Mouse (Mus musculus) MEL (cell line): ENCODE results near the gene Ctdspl. TPM values are rescaled to one million over a fixed set of nuclear protein-coding genes. Genes with fewer than 3 reads are reported as not detected.

ENCODE experiments used
- DNase-seq: peaks from one replicate; pipeline ENCODE4 v3.0.0; 2011; ENCODE audit warnings: low read depth, low spot score
- H3K27ac ChIP-seq: 2 replicates; pipeline ENCODE4 v1.5.1; 2012; ENCODE audit warnings: low read depth, mild to moderate bottlenecking, control low read depth, low read length, moderate library complexity; ENCODE audit not compliant: control insufficient read depth
- H3K27me3 ChIP-seq, 2 experiments: fragments of 150-350 bp in 1 of 2; sonication (generic) in 1 of 2; 2 replicates each; pipeline ENCODE4 v1.6.1; 2012; ENCODE audit warnings: low read length in 2 of 2, mild to moderate bottlenecking in 2 of 2, improper control_type of control experiment in 1 of 2, moderate library complexity in 1 of 2; ENCODE audit not compliant: insufficient read depth in 2 of 2, control insufficient read depth in 1 of 2
- H3K36me3 ChIP-seq, 2 experiments: 2 replicates each; pipeline ENCODE4 v1.6.1; 2012 to 2014; ENCODE audit warnings: low read length in 2 of 2, improper control_type of control experiment in 1 of 2, inconsistent platforms in 1 of 2, mild to moderate bottlenecking in 1 of 2; ENCODE audit not compliant: insufficient read depth in 2 of 2, control insufficient read depth in 1 of 2
- H3K4me1 ChIP-seq, 2 experiments: fragments of 150-350 bp in 1 of 2; sonication (generic) in 1 of 2; 2 replicates each; pipeline ENCODE4 v1.6.1; 2012; ENCODE audit warnings: low read length in 2 of 2, improper control_type of control experiment in 1 of 2, mild to moderate bottlenecking in 1 of 2; ENCODE audit not compliant: insufficient read depth in 2 of 2, control insufficient read depth in 1 of 2
- H3K4me3 ChIP-seq, 2 experiments: fragments of 150-350 bp in 1 of 2; sonication (generic) in 1 of 2; 2 replicates each; pipeline ENCODE4 v1.5.1; 2012; ENCODE audit warnings: low read depth in 2 of 2, low read length in 2 of 2, mild to moderate bottlenecking in 2 of 2, moderate library complexity in 2 of 2, control low read depth in 1 of 2, improper control_type of control experiment in 1 of 2; ENCODE audit not compliant: control insufficient read depth in 1 of 2, insufficient read depth in 1 of 2
- H3K79me2 ChIP-seq: 2 replicates; pipeline ENCODE4 v1.6.1; 2012; ENCODE audit warnings: mild to moderate bottlenecking, low read length, moderate library complexity; ENCODE audit not compliant: control insufficient read depth, poor library complexity, insufficient read depth
- H3K9ac ChIP-seq: 2 replicates; pipeline ENCODE4 v1.6.1; 2012; ENCODE audit warnings: low read depth, mild to moderate bottlenecking, control low read depth, low read length, moderate library complexity; ENCODE audit not compliant: control insufficient read depth, poor library complexity, severe bottlenecking
- H3K9me3 ChIP-seq: fragments of 150-350 bp; sonication (generic); replicated peaks from 2 replicates; pipeline ENCODE4 v1.6.1; 2012; ENCODE audit warnings: mild to moderate bottlenecking, low read length, improper control_type of control experiment, moderate library complexity; ENCODE audit not compliant: insufficient read depth
- BHLHE40 ChIP-seq: IDR thresholded peaks from 2 replicates; pipeline ENCODE4 v1.6.1; 2012; ENCODE audit warnings: low read depth, mild to moderate bottlenecking, inconsistent platforms, low read length, improper control_type of control experiment, borderline replicate concordance
- CTCF ChIP-seq, 3 experiments: IDR thresholded peaks in 2 of 3; conservative IDR thresholded peaks in 1 of 3; 2 replicates each; pipeline ENCODE4 v1.5.1; 2011 to 2012; ENCODE audit warnings: low read length in 3 of 3, low read depth in 2 of 3, mild to moderate bottlenecking in 2 of 3, improper control_type of control experiment in 1 of 3, inconsistent platforms in 1 of 3, mixed read lengths in 1 of 3, moderate library complexity in 1 of 3; ENCODE audit not compliant: control insufficient read depth in 1 of 3, insufficient read depth in 1 of 3, poor library complexity in 1 of 3, severe bottlenecking in 1 of 3
- ELF1 ChIP-seq: IDR thresholded peaks from 2 replicates; pipeline ENCODE4 v1.6.1; 2014; ENCODE audit warnings: low read depth, mild to moderate bottlenecking, inconsistent platforms, low read length, improper control_type of control experiment, moderate library complexity
- EP300 ChIP-seq, 2 experiments: IDR thresholded peaks; 2 replicates each; pipeline ENCODE4 v1.6.1; 2011; ENCODE audit warnings: improper control_type of control experiment in 2 of 2, low read length in 2 of 2, low read depth in 1 of 2, mild to moderate bottlenecking in 1 of 2
- GATA1 ChIP-seq: IDR thresholded peaks from 2 replicates; pipeline ENCODE4 v1.6.1; 2011; ENCODE audit warnings: low read depth, low read length, improper control_type of control experiment
- MAX ChIP-seq: IDR thresholded peaks from 2 replicates; pipeline ENCODE4 v1.6.1; 2011; ENCODE audit warnings: low read length, improper control_type of control experiment
- MAZ ChIP-seq: IDR thresholded peaks from 2 replicates; pipeline ENCODE4 v1.6.1; 2012; ENCODE audit warnings: low read depth, mild to moderate bottlenecking, inconsistent platforms, low read length, improper control_type of control experiment
- MYB ChIP-seq: IDR thresholded peaks from 2 replicates; pipeline ENCODE4 v1.6.1; 2011; ENCODE audit warnings: mild to moderate bottlenecking, low read depth, low read length, improper control_type of control experiment
- NELFE ChIP-seq: IDR thresholded peaks from 2 replicates; pipeline ENCODE4 v1.6.1; 2011; ENCODE audit warnings: low read depth, low read length, improper control_type of control experiment
- POLR2A ChIP-seq, 2 experiments: IDR thresholded peaks; 2 replicates each; pipeline ENCODE4 v1.6.1; 2011 to 2012; ENCODE audit warnings: low read length in 2 of 2, mild to moderate bottlenecking in 2 of 2, control low read depth in 1 of 2, improper control_type of control experiment in 1 of 2, low read depth in 1 of 2, moderate library complexity in 1 of 2; ENCODE audit not compliant: control insufficient read depth in 1 of 2, insufficient read depth in 1 of 2, poor library complexity in 1 of 2
- POLR2AphosphoS2 ChIP-seq: IDR thresholded peaks from 2 replicates; pipeline ENCODE4 v1.6.1; 2011; ENCODE audit warnings: low read length, improper control_type of control experiment
- RAD21 ChIP-seq: IDR thresholded peaks from 2 replicates; pipeline ENCODE4 v1.6.1; 2011; ENCODE audit warnings: mild to moderate bottlenecking, low read depth, low read length, improper control_type of control experiment
- TCF12 ChIP-seq: IDR thresholded peaks from 2 replicates; pipeline ENCODE4 v1.6.1; 2014; ENCODE audit warnings: low read depth, mild to moderate bottlenecking, inconsistent platforms, low read length, improper control_type of control experiment, moderate library complexity
- UBTF ChIP-seq: IDR thresholded peaks from 2 replicates; pipeline ENCODE4 v1.6.1; 2012; ENCODE audit warnings: low read depth, mild to moderate bottlenecking, inconsistent platforms, low read length, improper control_type of control experiment, moderate library complexity, borderline replicate concordance; ENCODE audit not compliant: insufficient read depth
- USF2 ChIP-seq, 2 experiments: IDR thresholded peaks; 2 replicates each; pipeline ENCODE4 v1.6.1; 2011 to 2012; ENCODE audit warnings: improper control_type of control experiment in 2 of 2, low read length in 2 of 2, borderline replicate concordance in 1 of 2, inconsistent platforms in 1 of 2, low read depth in 1 of 2, mild to moderate bottlenecking in 1 of 2; ENCODE audit not compliant: insufficient read depth in 1 of 2
- ZC3H11A ChIP-seq: IDR thresholded peaks from 2 replicates; pipeline ENCODE4 v1.6.1; 2012; ENCODE audit warnings: low read depth, mild to moderate bottlenecking, inconsistent platforms, low read length, improper control_type of control experiment
- ZMIZ1 ChIP-seq: IDR thresholded peaks from 2 replicates; pipeline ENCODE4 v1.6.1; 2012; ENCODE audit warnings: low read depth, mild to moderate bottlenecking, inconsistent platforms, low read length, improper control_type of control experiment, moderate library complexity
- polyA plus RNA-seq, 2 experiments: library from polyadenylated mRNA; stranded (reverse) in 1 of 2; unstranded in 1 of 2; fragments of >175 nt in 1 of 2; fragments of >200 nt in 1 of 2; gene quantifications; 2 replicates each; pipeline versions ENCODE4 v1.2.1 to v1.2.4; 2012; ENCODE audit warnings: low replicate concordance in 2 of 2, low read depth in 1 of 2; ENCODE audit not compliant: insufficient read length in 2 of 2, insufficient read depth in 1 of 2, missing spikeins in 1 of 2
- total RNA-seq: library from RNA; depleted of rRNA; stranded (reverse); fragments of 300-350 nt; gene quantifications from 2 replicates; pipeline ENCODE4 v1.2.3, GENCODE M21; 2012

The Ctdspl gene
- total and polyA plus RNA-seq, 3 experiments: 15.3 to 20.7 TPM; not detected in 1

DNA sequence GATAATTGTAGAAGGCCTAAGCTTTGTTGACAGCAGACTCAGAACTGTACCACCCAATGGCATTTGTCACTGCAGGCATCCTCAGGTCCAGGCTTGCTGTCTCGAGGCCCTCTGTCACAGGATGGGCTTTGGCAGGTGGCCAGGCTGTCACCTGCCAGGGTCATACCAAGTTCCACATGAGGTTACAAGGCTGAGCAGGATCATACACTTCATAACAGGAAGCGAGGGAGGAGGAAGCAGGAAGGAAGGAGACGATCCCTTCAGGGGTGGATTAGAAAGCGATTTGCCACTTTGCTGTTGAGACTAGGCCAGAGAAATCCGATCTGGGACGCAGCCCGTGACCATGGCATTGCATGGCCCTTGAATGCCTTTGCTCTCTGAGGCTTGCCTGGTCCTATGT is 32.5 kb downstream of the Ctdspl start:
- H3K9ac ChIP-seq: no peak overlapping the region
- no peaks in the 10 kb centered on the region for H3K79me2 ChIP-seq
- H3K9me3 ChIP-seq: no peaks in the 10 kb centered on the region
- H3K36me3 ChIP-seq: no peaks in the 10 kb centered on the region
- no peak for TF ChIP-seq TCF12
- TF ChIP-seq, all 39 proteins: peak for 0
- Histone ChIP-seq H3K4me3 (no peak overlapping the region), H3K27me3 (no peaks in the 10 kb centered on the region), H3K27ac (no peak overlapping the region), H3K4me1 (no peaks in the 10 kb centered on the region)
- DNase-seq: no peak

DNA sequence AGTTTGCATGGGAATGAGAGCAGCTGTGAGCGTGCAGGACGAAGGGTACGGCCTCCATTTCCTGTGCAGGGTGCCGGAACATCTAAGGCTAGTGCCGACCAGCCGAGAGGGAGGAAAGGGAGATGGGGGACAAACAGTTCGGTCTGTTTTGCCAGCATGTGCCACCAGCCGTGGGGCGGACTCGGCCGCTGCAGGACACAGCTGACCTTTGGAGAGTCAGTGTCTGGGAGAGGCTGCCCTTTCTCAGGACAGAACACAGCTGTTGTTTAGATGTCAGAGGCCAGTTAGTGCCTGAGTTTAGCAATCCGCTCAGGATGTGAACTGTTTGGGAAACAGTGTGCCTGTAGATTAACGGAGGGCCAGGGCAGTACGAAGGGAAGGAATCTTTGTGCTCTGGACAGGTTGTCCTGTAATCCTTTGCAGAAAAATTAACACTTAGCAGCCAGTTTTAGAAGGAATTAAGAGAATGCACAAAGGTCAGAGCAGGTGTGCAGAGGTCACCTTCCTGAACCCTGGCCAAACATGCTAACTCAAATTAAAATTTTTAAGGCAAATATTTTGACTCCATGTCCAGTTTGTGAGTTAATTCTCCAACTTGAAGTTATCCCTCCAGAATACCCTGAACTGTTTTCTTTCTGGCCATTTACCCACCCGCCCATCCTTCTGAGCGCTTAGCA is 34.3 kb downstream of the Ctdspl start:
- H3K27me3 ChIP-seq: no peaks in the 10 kb centered on the region
- H3K36me3 ChIP-seq: no peaks in the 10 kb centered on the region
- TF ChIP-seq USF2 (IDR thresholded peaks at IDR 0.05; ENCODE audit: borderline replicate concordance in 1 of 2, insufficient read depth in 1 of 2, low read depth in 1 of 2, low read length in 2 of 2) (no peak), ELF1 (no peak), ZC3H11A (no peak), MAX (no peak), RAD21 (no peak), BHLHE40 (no peak), MYB (no peak), ZMIZ1 (no peak), MAZ (no peak), NELFE (no peak), POLR2AphosphoS2 (no peak), EP300 (IDR thresholded peaks at IDR 0.05; ENCODE audit: low read depth in 1 of 2, low read length in 2 of 2) (no peak), POLR2A (IDR thresholded peaks at IDR 0.05; ENCODE audit: control insufficient read depth in 1 of 2, insufficient read depth in 1 of 2, low read depth in 1 of 2, low read length in 2 of 2, poor library complexity in 1 of 2) (no peak), CTCF (IDR thresholded peaks at IDR 0.05 in 2 of 3, conservative IDR thresholded peaks at IDR 0.05 in 1 of 3; ENCODE audit: control insufficient read depth in 1 of 3, insufficient read depth in 1 of 3, low read depth in 2 of 3, low read length in 3 of 3, poor library complexity in 1 of 3, severe bottlenecking in 1 of 3) (no peak), UBTF (no peak), GATA1 (no peak)
- no peaks in the 10 kb centered on the region for H3K9me3 ChIP-seq
- no peaks in the 10 kb centered on the region for H3K4me1 ChIP-seq
- no peak overlapping the region for H3K9ac ChIP-seq
- no peak for DNase-seq
- H3K79me2 ChIP-seq: no peaks in the 10 kb centered on the region
- H3K4me3 ChIP-seq: no peak overlapping the region
- no peak overlapping the region for H3K27ac ChIP-seq
